Mouse (Mus musculus) brain, embryonic 14.5 days (tissue): Measurements from ENCODE around the gene Adamtsl4.

Source experiments
- CTCF ChIP-seq: fragments of 200-500 bp; IDR thresholded peaks from 2 replicates; pipeline ENCODE4 v1.5.1; 2012; ENCODE audit warnings: inconsistent platforms, mild to moderate bottlenecking, moderate library complexity, borderline replicate concordance; ENCODE audit not compliant: insufficient read depth, insufficient read length; ENCODE audit errors: extremely low read depth
- POLR2A ChIP-seq: fragments of 200-500 bp; IDR thresholded peaks from 2 replicates; pipeline ENCODE4 v1.6.1; 2012; ENCODE audit warnings: mild to moderate bottlenecking, inconsistent platforms, borderline replicate concordance; ENCODE audit not compliant: poor library complexity, insufficient read depth, insufficient read length, severe bottlenecking; ENCODE audit errors: extremely low read depth

- TF ChIP-seq POLR2A (no peak), CTCF (no peak)
Measured at GRCm38 (mm10) chr3:95657711-95658110, 30.0 kb downstream of the Adamtsl4 start.
